In genomic region chr12:117255325-117255724, GRCm38 (mm10) we compare ENCODE assay signal across 12 mouse cellular contexts.
DNase-seq lines count a peak whose midpoint lies in the region; TF ChIP-seq lines count a peak whose summit lies in the region.
"Had no signal": no experiment of that assay in that cellular context is flagged by ENCODE, and none has a peak within 500 bp of the region (broad histone marks: within the 10 kb centered on the region; RNA-seq: fewer than 3 reads in every experiment).

No protein-coding gene starts in this region.

- peaks cover 70% of the 10 kb centered on the region for H3K36me3 ChIP-seq in midbrain, embryonic 10.5 days
- H3K36me3 ChIP-seq in thymus, adult 2 months (ENCODE audit: control insufficient read depth, insufficient read depth, low read length): no peaks in the 10 kb centered on the region

- H3K4me1 ChIP-seq in midbrain, embryonic 10.5 days: peaks cover 99% of the 10 kb centered on the region
- no peaks in the 10 kb centered on the region; the same call in none of the 2 replicates for H3K4me1 ChIP-seq in thymus, adult 2 months (replicated peaks; ENCODE audit: control insufficient read depth, insufficient read depth, low read length)
- H3K4me1 ChIP-seq: megakaryocyte, embryonic 14.5 days had no signal

- no peaks in the 10 kb centered on the region for H3K9me3 ChIP-seq in midbrain, embryonic 10.5 days (replicated peaks)
- H3K9me3 ChIP-seq: megakaryocyte, embryonic 14.5 days had no signal

- WGBS in midbrain, embryonic 10.5 days: 13% methylated on average over 6 of the region's 6 CpGs
- 25% methylated on average over 6 of the region's 6 CpGs for WGBS in thymus, adult 2 months

- no peak for TF ChIP-seq POLR2A in thymus, adult 2 months (IDR thresholded peaks at IDR 0.05; ENCODE audit: control insufficient read depth, extremely low read depth, insufficient read depth, low read length, poor library complexity)

- DNase-seq in cerebellum, postnatal 14 days: peak; percentile 18 to 30
- DNase-seq in cerebellum, postnatal 4 days (ENCODE audit: low spot score in 2 of 2): no peak
- DNase-seq in urinary bladder, postnatal 14 days (ENCODE audit: low spot score): peak; percentile 23
- no peak for DNase-seq in urinary bladder, postnatal 4 days (ENCODE audit: low spot score in 2 of 2)
- peak; percentile 54 for DNase-seq in midbrain, embryonic 10.5 days (ENCODE audit: low spot score)
- no peak for DNase-seq in spleen, postnatal 14 days (ENCODE audit: low spot score in 2 of 2)
- DNase-seq in thymus, adult 2 months: no peak
- DNase-seq in heart, adult 9 months (ENCODE audit: low spot score in 2 of 2): no peak
- DNase-seq: cerebellum, adult 18-20 months; kidney, postnatal 36 days had no signal

- no peaks in the 10 kb centered on the region for H3K27me3 ChIP-seq in midbrain, embryonic 10.5 days (ENCODE audit: low read depth, poor library complexity, severe bottlenecking)
- H3K27me3 ChIP-seq in thymus, adult 2 months (ENCODE audit: control insufficient read depth, insufficient read depth, low read length): no peaks in the 10 kb centered on the region
- H3K27me3 ChIP-seq: megakaryocyte, embryonic 14.5 days had no signal

- no peak for TF ChIP-seq CTCF in thymus, adult 2 months (IDR thresholded peaks at IDR 0.05; ENCODE audit: borderline replicate concordance, control insufficient read depth, extremely low read depth, insufficient read depth, low read length, poor library complexity)

- peak overlapping the region; percentile 97 for H3K27ac ChIP-seq in midbrain, embryonic 10.5 days (replicated peaks)
- no peak overlapping the region for H3K27ac ChIP-seq in thymus, adult 2 months (ENCODE audit: control insufficient read depth, insufficient read depth, low read length)
- H3K27ac ChIP-seq: liver, embryonic 14.5 days had no signal

- H3K4me3 ChIP-seq in midbrain, embryonic 10.5 days: peak overlapping the region; percentile 18; the same call in 1 of the 2 replicates
- H3K4me3 ChIP-seq in thymus, adult 2 months (ENCODE audit: control insufficient read depth, insufficient read depth, low read length): no peak overlapping the region
- H3K4me3 ChIP-seq: megakaryocyte, embryonic 14.5 days had no signal

Comparison
In these comparisons a context has a peak if more than half of its experiments do, and no peak if none do; other contexts are left out.
1. DNase-seq: peak in cerebellum, postnatal 14 days (2 of 2), urinary bladder, postnatal 14 days (single experiment) and midbrain, embryonic 10.5 days (single experiment); none in cerebellum, postnatal 4 days (0 of 2), urinary bladder, postnatal 4 days (0 of 2), spleen, postnatal 14 days (0 of 2), thymus, adult 2 months (single experiment) and heart, adult 9 months (0 of 2).